Mouse (Mus musculus) CH12.LX (cell line): ENCODE data around the gene Ank2. TPM values are rescaled to one million over a fixed set of nuclear protein-coding genes. Genes with fewer than 3 reads are reported as not detected.
A peak's percentile ranks its signal among the peaks of the same experiment; 100 is the strongest.

ENCODE experiments used
- DNase-seq: peaks from one replicate; pipeline ENCODE4 v3.0.0-alpha.2; 2013; ENCODE audit errors: extremely low read depth
- H3K27ac ChIP-seq: 2 replicates; pipeline ENCODE4 v1.5.1; 2012; ENCODE audit warnings: low read depth, mild to moderate bottlenecking, control low read depth, moderate library complexity; ENCODE audit not compliant: insufficient read depth
- H3K27me3 ChIP-seq: replicated peaks from 2 replicates; pipeline ENCODE3; 2012; ENCODE audit warnings: inconsistent platforms
- H3K36me3 ChIP-seq, 2 experiments: replicated peaks in 1 of 2; 2 replicates each; pipeline versions ENCODE3 to v1.6.1; 2012; ENCODE audit warnings: inconsistent platforms in 1 of 2, low read length in 1 of 2, mild to moderate bottlenecking in 1 of 2, mixed read lengths in 1 of 2, moderate library complexity in 1 of 2; ENCODE audit not compliant: control insufficient read depth in 1 of 2, insufficient read depth in 1 of 2
- H3K4me1 ChIP-seq, 2 experiments: 2 replicates each; pipeline ENCODE4 v1.6.1; 2012; ENCODE audit warnings: inconsistent platforms in 1 of 2, moderate library complexity in 1 of 2; ENCODE audit not compliant: insufficient read depth in 2 of 2, control insufficient read depth in 1 of 2
- H3K4me2 ChIP-seq: 2 replicates; pipeline ENCODE4 v1.6.1; 2012; ENCODE audit warnings: low read depth, mild to moderate bottlenecking, control low read depth; ENCODE audit not compliant: poor library complexity, insufficient read depth, severe bottlenecking
- H3K4me3 ChIP-seq, 3 experiments: fragments of 150-350 bp in 1 of 3; sonication (generic) in 1 of 3; replicated peaks in 1 of 3; 2 replicates each; pipeline versions ENCODE3 to v1.5.1; 2011 to 2012; ENCODE audit warnings: low read depth in 2 of 3, low read length in 2 of 3, mild to moderate bottlenecking in 2 of 3, moderate library complexity in 2 of 3, control low read depth in 1 of 3, improper control_type of control experiment in 1 of 3, inconsistent platforms in 1 of 3, mixed read lengths in 1 of 3; ENCODE audit not compliant: poor library complexity in 1 of 3
- H3K79me2 ChIP-seq: replicated peaks from 2 replicates; pipeline ENCODE4 v1.6.1; 2012; ENCODE audit warnings: mild to moderate bottlenecking, moderate library complexity; ENCODE audit not compliant: control insufficient read depth, poor library complexity, insufficient read depth, severe bottlenecking; ENCODE audit errors: extremely low read depth
- H3K9ac ChIP-seq: 2 replicates; pipeline ENCODE4 v1.6.1; 2012; ENCODE audit warnings: low read depth, mild to moderate bottlenecking, control low read depth, moderate library complexity; ENCODE audit not compliant: insufficient read depth
- H3K9me3 ChIP-seq: replicated peaks from 2 replicates; pipeline ENCODE3; 2012; ENCODE audit warnings: low read length, inconsistent platforms, mixed read lengths
- CHD1 ChIP-seq: IDR thresholded peaks from 2 replicates; pipeline ENCODE4 v1.6.1; 2012; ENCODE audit warnings: low read depth, low read length, improper control_type of control experiment, inconsistent platforms
- CHD2 ChIP-seq: IDR thresholded peaks from 2 replicates; pipeline ENCODE4 v1.6.1; 2011; ENCODE audit warnings: low read length, improper control_type of control experiment
- CTCF ChIP-seq, 2 experiments: IDR thresholded peaks in 1 of 2; conservative IDR thresholded peaks in 1 of 2; 2 replicates each; pipeline ENCODE4 v1.5.1; 2011 to 2012; ENCODE audit warnings: low read depth in 2 of 2, low read length in 2 of 2, improper control_type of control experiment in 1 of 2, inconsistent platforms in 1 of 2, mild to moderate bottlenecking in 1 of 2, moderate library complexity in 1 of 2
- E2F4 ChIP-seq: IDR thresholded peaks from 2 replicates; pipeline ENCODE4 v1.6.1; 2011; ENCODE audit warnings: low read depth, low read length, improper control_type of control experiment; ENCODE audit not compliant: insufficient replicate concordance
- JUND ChIP-seq: conservative IDR thresholded peaks from 2 replicates; pipeline ENCODE4 v1.6.1; 2011; ENCODE audit warnings: low read depth, low read length, improper control_type of control experiment
- MAX ChIP-seq: IDR thresholded peaks from 2 replicates; pipeline ENCODE4 v1.6.1; 2011; ENCODE audit warnings: low read length, improper control_type of control experiment
- NRF1 ChIP-seq: IDR thresholded peaks from 2 replicates; pipeline ENCODE4 v1.6.1; 2014; ENCODE audit warnings: low read depth, mild to moderate bottlenecking, inconsistent platforms, low read length, improper control_type of control experiment, moderate library complexity
- PAX5 ChIP-seq: IDR thresholded peaks from 2 replicates; pipeline ENCODE4 v1.6.1; 2012; ENCODE audit warnings: low read length, inconsistent platforms, mixed read lengths
- POLR2A ChIP-seq: IDR thresholded peaks from 2 replicates; pipeline ENCODE4 v1.6.1; 2011; ENCODE audit warnings: low read depth, mild to moderate bottlenecking, improper control_type of control experiment, low read length
- SMC3 ChIP-seq: IDR thresholded peaks from 2 replicates; pipeline ENCODE4 v1.6.1; 2011; ENCODE audit warnings: low read depth, low read length, improper control_type of control experiment
- TBP ChIP-seq: conservative IDR thresholded peaks from 2 replicates; pipeline ENCODE4 v1.6.1; 2011; ENCODE audit warnings: low read depth, low read length, improper control_type of control experiment
- USF1 ChIP-seq: IDR thresholded peaks from 2 replicates; pipeline ENCODE4 v1.6.1; 2014; ENCODE audit warnings: low read depth, mild to moderate bottlenecking, inconsistent platforms, low read length, improper control_type of control experiment
- ZMIZ1 ChIP-seq: IDR thresholded peaks from 2 replicates; pipeline ENCODE4 v1.6.1; 2012; ENCODE audit warnings: low read depth, mild to moderate bottlenecking, inconsistent platforms, low read length, improper control_type of control experiment
- dilution Hi-C: fragments of 300-500 bp; cut with MboI; formaldehyde crosslinking; loops from 2 replicates; pipeline ENCODE4 v1.14.3; 2020; ENCODE audit warnings: low sequenced_read_pairs; ENCODE audit not compliant: extremely low pct_unique_long_range_greater_than_20kb, extremely low pct_ligation_motif_present
- in situ Hi-C: fragments of 300-500 bp; cut with MboI; formaldehyde crosslinking; loops from 3 replicates; pipeline ENCODE4 v1.14.3; 2019; ENCODE audit warnings: low sequenced_read_pairs, low pct_ligation_motif_present, low pct_unique_long_range_greater_than_20kb, mixed read lengths
- polyA plus RNA-seq: library from polyadenylated mRNA; unstranded; fragments of >175 nt; gene quantifications from 2 replicates; pipeline ENCODE4 v1.2.1, GENCODE M21; 2012; ENCODE audit warnings: low read depth; ENCODE audit not compliant: insufficient read length
- total RNA-seq, 2 experiments: library from RNA; depleted of rRNA; stranded (reverse); fragments of 300-350 nt in 1 of 2; fragments of >200 nt in 1 of 2; gene quantifications; 2 replicates each; pipeline ENCODE4 v1.2.3; 2012 to 2014

The Ank2 gene
- total and polyA plus RNA-seq, 3 experiments, result 3.9 to 20.9 (median 12.2) TPM

- H3K9ac ChIP-seq, result no peak overlapping the region
- in situ Hi-C loops, result no loop called here
- no peaks in the 10 kb centered on the region for H3K79me2 ChIP-seq
- H3K27me3 ChIP-seq, result no peaks in the 10 kb centered on the region
- H3K4me2 ChIP-seq, result no peak overlapping the region
- H3K4me3 ChIP-seq, result no peak overlapping the region
- H3K27ac ChIP-seq, result no peak overlapping the region
- no peaks in the 10 kb centered on the region for H3K9me3 ChIP-seq
- dilution Hi-C loops, result no loop called here
- peak; percentile 17; the same call in 1 of the 2 replicates for TF ChIP-seq SMC3
- no peak for TF ChIP-seq CHD2
- peak; percentile 12 to 45; a peak in 2 of 4 replicates for TF ChIP-seq CTCF (conservative IDR thresholded peaks at IDR 0.05 in 1 of 2, IDR thresholded peaks at IDR 0.05 in 1 of 2; ENCODE audit: low read depth in 2 of 2, low read length in 2 of 2)
- peaks cover 0 to 5% of the 10 kb centered on the region in 2 experiments for H3K36me3 ChIP-seq
- 0 out of 4 replicates have a peak, but pooled peaks cover 0 to 6% of the 10 kb centered on the region in 2 experiments for H3K4me1 ChIP-seq
- no peak for DNase-seq
Observed at GRCm38 (mm10) chr3:127004860-127005633, 494.1 kb downstream of the Ank2 start.

GRCm38 (mm10) chr3:127003946-127004345 lies 495.2 kb downstream of the Ank2 start:
- Histone ChIP-seq H3K4me2 (no peak overlapping the region), H3K9ac (no peak overlapping the region), H3K27ac (no peak overlapping the region), H3K36me3 (peaks cover 0 to 5% of the 10 kb centered on the region in 2 experiments), H3K27me3 (no peaks in the 10 kb centered on the region), H3K9me3 (no peaks in the 10 kb centered on the region), H3K4me3 (no peak overlapping the region), H3K79me2 (no peaks in the 10 kb centered on the region), H3K4me1 (peaks cover 0 to 11% of the 10 kb centered on the region in 2 experiments; a peak in 2 of 4 replicates)
- no peak for DNase-seq
- no peak for TF ChIP-seq MAX
- no peak for TF ChIP-seq E2F4
- no peak for TF ChIP-seq CHD1
- no peak for TF ChIP-seq JUND
- TF ChIP-seq ZMIZ1, result no peak
- no peak for TF ChIP-seq USF1
- TF ChIP-seq PAX5, result no peak
- no peak for TF ChIP-seq NRF1
- no peak for TF ChIP-seq TBP
- in situ Hi-C loops, result no loop called here
- dilution Hi-C loops, result no loop called here

DNA sequence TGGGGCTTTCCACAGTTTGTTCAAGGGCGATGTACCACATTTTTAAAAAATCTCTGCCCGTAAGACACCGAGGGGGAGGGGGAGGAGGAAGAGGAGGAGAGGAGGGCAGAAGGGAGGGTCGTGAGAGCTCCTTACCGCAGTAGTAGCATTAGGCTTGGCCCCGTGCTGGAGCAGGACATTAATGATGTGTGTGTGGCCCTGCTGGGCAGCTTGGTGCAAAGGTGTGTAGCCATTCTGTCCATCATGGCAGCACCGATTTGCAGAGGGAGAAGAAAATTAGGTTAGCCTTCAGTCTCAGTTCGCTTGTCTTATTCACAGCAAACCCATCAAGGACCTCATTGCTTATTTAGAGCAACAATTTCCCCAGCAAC lies 500.4 kb downstream of the Ank2 start:
- Histone ChIP-seq H3K36me3 (peaks cover 0 to 2% of the 10 kb centered on the region in 2 experiments), H3K4me2 (peak overlapping the region; percentile 48), H3K79me2 (no peaks in the 10 kb centered on the region), H3K27me3 (no peaks in the 10 kb centered on the region), H3K27ac (no peak overlapping the region)
- in situ Hi-C loops, result no loop called here
- DNase-seq, result no peak
- no peak for TF ChIP-seq POLR2A
- TF ChIP-seq, all 38 proteins: peak for 0
- Histone ChIP-seq H3K9me3 (no peaks in the 10 kb centered on the region), H3K4me1 (peaks cover 9 to 30% of the 10 kb centered on the region in 2 experiments; a peak in 3 of 4 replicates), H3K4me3 (peak overlapping the region in 1 of 3 experiments; percentile 47), H3K9ac (no peak overlapping the region)
- dilution Hi-C loops, result no loop called here
